Mouse (Mus musculus) neural tube, embryonic 12.5 days (tissue): Measurements from ENCODE around the gene Mfrp. TPM values are rescaled to one million over a fixed set of nuclear protein-coding genes. Genes with fewer than 3 reads are reported as not detected.

ENCODE experiments used
- ATAC-seq: fragments of 200-750 bp; cut with Nextera tagmentation; 2 replicates; pipeline ENCODE4 v1.8.0; 2017; ENCODE audit warnings: low read depth, mild to moderate bottlenecking, moderate TSS enrichment, moderate library complexity; ENCODE audit not compliant: low FRiP score
- H3K27ac ChIP-seq: fragments of 300-500 bp; sonication (generic); 2 replicates; pipeline ENCODE4 v1.5.1; 2016
- H3K27me3 ChIP-seq: fragments of 300-500 bp; sonication (generic); replicated peaks from 2 replicates; pipeline ENCODE4 v1.6.1; 2016; ENCODE audit warnings: mild to moderate bottlenecking
- H3K36me3 ChIP-seq: fragments of 300-500 bp; sonication (generic); 2 replicates; pipeline ENCODE4 v1.6.1; 2016; ENCODE audit warnings: mild to moderate bottlenecking
- H3K4me1 ChIP-seq: fragments of 300-500 bp; sonication (generic); 2 replicates; pipeline ENCODE4 v1.6.1; 2016
- H3K4me2 ChIP-seq: fragments of 300-500 bp; sonication (generic); replicated peaks from 2 replicates; pipeline ENCODE4 v1.6.1; 2016; ENCODE audit warnings: mild to moderate bottlenecking
- H3K4me3 ChIP-seq: fragments of 300-500 bp; sonication (generic); 2 replicates; pipeline ENCODE4 v1.5.1; 2016
- H3K9ac ChIP-seq: fragments of 300-500 bp; sonication (generic); 2 replicates; pipeline ENCODE4 v1.6.1; 2016; ENCODE audit warnings: mild to moderate bottlenecking
- H3K9me3 ChIP-seq: fragments of 300-500 bp; sonication (generic); 2 replicates; pipeline ENCODE4 v1.6.1; 2016; ENCODE audit warnings: mild to moderate bottlenecking
- WGBS: fragments of 180-500 bp; shearing (Covaris S2); methylation state at CpG from one replicate; pipeline ENCODE4 v1.1.7; 2016; 5-methylcytosine and 5-hydroxymethylcytosine counted together
- polyA plus RNA-seq: library from polyadenylated mRNA; unstranded; fragments of >200 nt; fragmentation: Nextera tagmentation; extraction: Ambion mirVana; gene quantifications from 2 replicates; pipeline ENCODE4 v1.2.1, GENCODE M21; 2016

The Mfrp gene
- polyA plus RNA-seq, 1 experiment from 2014 or later: 0.18 TPM

DNA sequence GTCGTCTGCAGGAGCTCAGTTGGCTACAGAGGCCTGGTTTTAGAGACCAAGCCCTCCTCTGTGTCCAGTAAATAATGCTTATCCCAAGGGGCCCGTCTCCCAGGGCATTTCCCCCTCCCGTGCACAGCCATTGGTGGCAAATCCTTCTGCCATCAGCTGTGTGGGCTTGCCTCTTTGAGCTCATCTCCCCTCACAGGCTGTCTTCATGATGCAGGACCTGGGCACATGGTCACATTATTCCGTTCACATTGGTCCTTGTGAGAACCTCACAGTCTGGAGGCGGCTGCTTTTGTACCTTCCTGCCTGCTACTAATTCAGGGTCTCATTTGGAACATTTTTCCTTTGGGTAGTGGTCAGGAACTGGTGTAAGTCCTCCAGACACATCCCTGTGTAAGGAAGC, 40.4 kb downstream of the Mfrp start:
- 70% methylated on average over 5 of the region's 5 CpGs for WGBS
- Histone ChIP-seq H3K27me3 (0 out of 2 replicates have a peak, but pooled peaks cover 1% of the 10 kb centered on the region), H3K36me3 (peaks cover 43% of the 10 kb centered on the region), H3K4me1 (no peaks in the 10 kb centered on the region), H3K9me3 (no peaks in the 10 kb centered on the region), H3K4me3 (no peak overlapping the region), H3K9ac (no peak overlapping the region), H3K4me2 (no peak overlapping the region), H3K27ac (no peak overlapping the region)
- no peak for ATAC-seq

DNA sequence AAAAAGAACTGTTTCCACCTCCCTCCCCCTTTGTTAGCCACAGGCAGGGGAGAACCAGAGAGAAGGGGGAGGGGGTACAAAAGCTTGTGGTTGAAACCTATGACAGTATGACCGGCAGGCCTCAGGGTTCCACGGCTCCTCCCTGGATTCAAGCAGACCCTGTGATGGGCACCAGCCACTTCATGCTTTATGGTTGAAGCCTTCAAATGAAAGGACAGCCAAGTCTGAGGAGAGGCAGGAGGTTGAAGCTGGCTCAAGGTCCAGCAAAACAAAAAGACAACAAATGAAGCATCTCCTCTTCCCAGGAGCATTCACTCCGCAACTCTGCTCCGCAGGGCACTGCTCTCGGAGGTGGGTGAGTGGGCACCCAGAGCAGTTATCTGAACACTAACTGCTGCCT, 41.9 kb downstream of the Mfrp start:
- no peak overlapping the region for H3K27ac ChIP-seq
- H3K4me2 ChIP-seq: no peak overlapping the region
- WGBS: 88% methylated on average over 5 of the region's 5 CpGs
- H3K9ac ChIP-seq: no peak overlapping the region
- no peaks in the 10 kb centered on the region for H3K9me3 ChIP-seq
- H3K4me1 ChIP-seq: no peaks in the 10 kb centered on the region
- H3K4me3 ChIP-seq: no peak overlapping the region
- H3K27me3 ChIP-seq: no peaks in the 10 kb centered on the region
- peaks cover 48% of the 10 kb centered on the region for H3K36me3 ChIP-seq
- no peak for ATAC-seq

GRCm38 (mm10) chr9:44144023-44144717, 42.6 kb downstream of the Mfrp start:
- Histone ChIP-seq H3K27me3 (no peaks in the 10 kb centered on the region), H3K9me3 (no peaks in the 10 kb centered on the region), H3K4me1 (no peaks in the 10 kb centered on the region), H3K9ac (no peak overlapping the region), H3K36me3 (peaks cover 53% of the 10 kb centered on the region), H3K27ac (no peak overlapping the region), H3K4me2 (no peak overlapping the region), H3K4me3 (no peak overlapping the region)
- 29% methylated on average over 7 of the region's 8 CpGs for WGBS
- no peak for ATAC-seq

DNA sequence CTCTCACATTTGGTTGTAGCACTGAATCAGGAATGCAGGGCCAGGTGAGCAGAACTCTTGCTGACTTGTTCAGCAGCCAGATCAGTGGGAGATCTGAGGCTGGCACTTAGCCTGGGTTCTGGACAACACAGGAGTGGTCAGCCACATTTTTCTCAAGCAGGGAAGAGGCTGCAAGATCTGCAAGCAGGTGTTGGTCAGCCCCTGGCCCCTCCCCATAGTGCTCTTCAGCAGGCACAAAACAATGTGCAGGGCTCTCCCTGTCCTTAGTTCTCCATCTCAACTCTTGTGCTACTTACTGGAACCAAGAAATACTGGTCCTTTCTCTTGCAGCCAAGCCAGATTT, 43.2 kb downstream of the Mfrp start:
- no peak overlapping the region for H3K27ac ChIP-seq
- no peaks in the 10 kb centered on the region for H3K9me3 ChIP-seq
- H3K27me3 ChIP-seq: no peaks in the 10 kb centered on the region
- no peak overlapping the region for H3K4me3 ChIP-seq
- H3K4me2 ChIP-seq: no peak overlapping the region
- H3K9ac ChIP-seq: no peak overlapping the region
- ATAC-seq: no peak
- peaks cover 59% of the 10 kb centered on the region for H3K36me3 ChIP-seq
- no peaks in the 10 kb centered on the region for H3K4me1 ChIP-seq

- Histone ChIP-seq H3K27ac (no peak overlapping the region), H3K9ac (no peak overlapping the region), H3K4me3 (no peak overlapping the region), H3K36me3 (peaks cover 63% of the 10 kb centered on the region), H3K9me3 (no peaks in the 10 kb centered on the region), H3K4me1 (no peaks in the 10 kb centered on the region), H3K4me2 (no peak overlapping the region), H3K27me3 (no peaks in the 10 kb centered on the region)
- ATAC-seq: no peak
- 75% methylated on average over 3 of the region's 3 CpGs for WGBS
Observed at GRCm38 (mm10) chr9:44147290-44147689, 45.8 kb downstream of the Mfrp start.

Other genes starting within 250 kb of the Mfrp start
- 0.33 and 0.91 TPM in 2 replicates for gene Thy1, start 58.3 kb upstream of the Mfrp start, polyA plus RNA-seq
- gene Usp2, start 34.7 kb upstream of the Mfrp start, polyA plus RNA-seq: 9.1 and 9.3 TPM in 2 replicates
- gene C1qtnf5, start 5.5 kb downstream of the Mfrp start, polyA plus RNA-seq: 0.43 and 0.74 TPM in 2 replicates
- gene Gm49380, start 11.8 kb downstream of the Mfrp start, polyA plus RNA-seq: 0.18 and 0.51 TPM in 2 replicates
- gene Rnf26, start 11.8 kb downstream of the Mfrp start, polyA plus RNA-seq: 57.4 and 59.2 TPM in 2 replicates
- gene Mcam, start 32.7 kb downstream of the Mfrp start, polyA plus RNA-seq: 19.2 and 19.4 TPM in 2 replicates
- gene Cbl, start 132.3 kb downstream of the Mfrp start, polyA plus RNA-seq: 22.1 and 25.5 TPM in 2 replicates
- gene Ccdc153, start 138.9 kb downstream of the Mfrp start, polyA plus RNA-seq: not detected in 2 replicates
- 0.09 and 0.14 TPM in 2 replicates for gene Pdzd3, start 149.7 kb downstream of the Mfrp start, polyA plus RNA-seq
- gene Nlrx1, start 166.9 kb downstream of the Mfrp start, polyA plus RNA-seq: 3.7 and 3.8 TPM in 2 replicates
- gene Abcg4, start 186.9 kb downstream of the Mfrp start, polyA plus RNA-seq: 12.2 and 13.8 TPM in 2 replicates
- 31.2 and 33.5 TPM in 2 replicates for gene Hinfp, start 203.9 kb downstream of the Mfrp start, polyA plus RNA-seq
- gene C2cd2l, start 218.6 kb downstream of the Mfrp start, polyA plus RNA-seq: 25.3 and 26.9 TPM in 2 replicates
- gene Dpagt1, start 224.3 kb downstream of the Mfrp start, polyA plus RNA-seq: 34.6 and 39.1 TPM in 2 replicates
- 281 and 302 TPM in 2 replicates for gene H2afx, start 233.0 kb downstream of the Mfrp start, polyA plus RNA-seq
- gene Hmbs, start 242.5 kb downstream of the Mfrp start, polyA plus RNA-seq: 92.8 and 95.0 TPM in 2 replicates